Mouse (Mus musculus) spleen, postnatal 10 days (tissue): ENCODE data around the gene Card11.

ENCODE experiments used
- DNase-seq, 2 experiments: peaks; one replicate each; pipeline ENCODE4 v3.0.0; 2021 to 2022; ENCODE audit warnings: low spot score in 2 of 2

Card11 gene

GRCm38 (mm10) chr5:140992093-140993070, 8.0 kb downstream of the Card11 start:
- peak in 1 of 2 experiments; percentile 26 for DNase-seq

GRCm38 (mm10) chr5:140985311-140986050, 14.9 kb downstream of the Card11 start:
- no peak for DNase-seq

GRCm38 (mm10) chr5:140981370-140981805, 19.0 kb downstream of the Card11 start:
- DNase-seq, result peak in 1 of 2 experiments; percentile 39

- no peak for DNase-seq
Observed at GRCm38 (mm10) chr5:140980783-140981182, 19.6 kb downstream of the Card11 start.

GRCm38 (mm10) chr5:140980051-140980450, 20.3 kb downstream of the Card11 start:
- DNase-seq, result no peak

- peak; percentile 16 to 63 for DNase-seq
Observed at GRCm38 (mm10) chr5:140962945-140963344, 37.4 kb downstream of the Card11 start.

GRCm38 (mm10) chr5:140960732-140961131, 39.6 kb downstream of the Card11 start:
- DNase-seq, result no peak

- no peak for DNase-seq
Observed at GRCm38 (mm10) chr5:140959160-140959559, 41.2 kb downstream of the Card11 start.

GRCm38 (mm10) chr5:140957106-140957505, 43.3 kb downstream of the Card11 start:
- peak in 1 of 2 experiments; percentile 24 for DNase-seq

- no peak for DNase-seq
Observed at GRCm38 (mm10) chr5:140955666-140956065, 44.7 kb downstream of the Card11 start.

- peak in 1 of 2 experiments; percentile 43 for DNase-seq
Observed at GRCm38 (mm10) chr5:140951801-140952200, 48.6 kb downstream of the Card11 start.

GRCm38 (mm10) chr5:140948009-140948408, 52.4 kb downstream of the Card11 start:
- peak; percentile 41 to 77 for DNase-seq

- no peak for DNase-seq
Observed at GRCm38 (mm10) chr5:140946034-140946433, 54.3 kb downstream of the Card11 start.

GRCm38 (mm10) chr5:140944382-140945125, 55.8 kb downstream of the Card11 start:
- DNase-seq, result peak in 1 of 2 experiments; percentile 44

GRCm38 (mm10) chr5:140940923-140941491, 59.4 kb downstream of the Card11 start:
- no peak for DNase-seq

GRCm38 (mm10) chr5:140940257-140940922, 60.0 kb downstream of the Card11 start:
- DNase-seq, result no peak

- no peak for DNase-seq
Observed at GRCm38 (mm10) chr5:140936816-140937215, 63.6 kb downstream of the Card11 start.

- DNase-seq, result no peak
Observed at GRCm38 (mm10) chr5:140935848-140936247, 64.5 kb downstream of the Card11 start.

GRCm38 (mm10) chr5:140934639-140935315, 65.6 kb downstream of the Card11 start:
- no peak for DNase-seq
